18 mouse cellular contexts compared by ENCODE assay signal in genomic region chr9:106398667-106399311, GRCm38 (mm10). TPM values are rescaled to one million over a fixed set of nuclear protein-coding genes. Genes with fewer than 3 reads are reported as not detected.
DNase-seq lines count a peak whose midpoint lies in the region; ATAC-seq and TF ChIP-seq lines count a peak whose summit lies in the region.
"Had no signal": no experiment of that assay in that cellular context is flagged by ENCODE, and none has a peak within 500 bp of the region (broad histone marks: within the 10 kb centered on the region; RNA-seq: fewer than 3 reads in every experiment).

No protein-coding gene starts in this region.

- peaks cover 0 to 6% of the 10 kb centered on the region in 2 experiments; a peak in 2 of 4 replicates for H3K36me3 ChIP-seq in MEL (ENCODE audit: control insufficient read depth in 1 of 2, insufficient read depth in 2 of 2, low read length in 2 of 2)
- no peaks in the 10 kb centered on the region for H3K36me3 ChIP-seq in intestine, postnatal 0 days (ENCODE audit: control insufficient read depth, insufficient read depth)
- H3K36me3 ChIP-seq in liver, postnatal 0 days (replicated peaks; ENCODE audit: insufficient read depth, low read length), result no peaks in the 10 kb centered on the region
- no peaks in the 10 kb centered on the region for H3K36me3 ChIP-seq in hindbrain, embryonic 13.5 days
- H3K36me3 ChIP-seq: kidney, embryonic 15.5 days; limb, embryonic 13.5 days; midbrain, embryonic 12.5 days had no signal

- no peak overlapping the region for H3K9ac ChIP-seq in MEL (ENCODE audit: control insufficient read depth, low read depth, low read length, poor library complexity, severe bottlenecking)
- no peak overlapping the region for H3K9ac ChIP-seq in intestine, postnatal 0 days (ENCODE audit: low read depth, low read length)
- no peak overlapping the region for H3K9ac ChIP-seq in liver, postnatal 0 days (replicated peaks)
- no peak overlapping the region for H3K9ac ChIP-seq in hindbrain, embryonic 13.5 days
- H3K9ac ChIP-seq: forebrain, postnatal 0 days; kidney, embryonic 15.5 days; limb, embryonic 13.5 days; midbrain, embryonic 12.5 days had no signal

- no peak overlapping the region for H3K4me2 ChIP-seq in intestine, postnatal 0 days (replicated peaks; ENCODE audit: low read depth)
- peak overlapping the region; percentile 31 for H3K4me2 ChIP-seq in liver, postnatal 0 days (ENCODE audit: low read depth, low read length)
- no peak overlapping the region for H3K4me2 ChIP-seq in hindbrain, embryonic 13.5 days
- H3K4me2 ChIP-seq: kidney, embryonic 15.5 days; limb, embryonic 13.5 days; midbrain, embryonic 12.5 days had no signal

- no peak overlapping the region for H3K4me3 ChIP-seq in MEL (ENCODE audit: control insufficient read depth in 1 of 2, insufficient read depth in 1 of 2, low read depth in 2 of 2, low read length in 2 of 2)
- H3K4me3 ChIP-seq in intestine, postnatal 0 days (ENCODE audit: low read depth, low read length), result no peak overlapping the region
- H3K4me3 ChIP-seq in liver, postnatal 0 days (ENCODE audit: low read depth, low read length), result no peak overlapping the region
- no peak overlapping the region for H3K4me3 ChIP-seq in hindbrain, embryonic 13.5 days
- H3K4me3 ChIP-seq: heart, adult 2 months; kidney, embryonic 15.5 days; limb, embryonic 13.5 days; midbrain, embryonic 12.5 days had no signal

- TF ChIP-seq POLR2A in MEL (IDR thresholded peaks at IDR 0.05; ENCODE audit: control insufficient read depth in 1 of 2, insufficient read depth in 1 of 2, low read depth in 1 of 2, low read length in 2 of 2, poor library complexity in 1 of 2), result no peak

- no peaks in the 10 kb centered on the region for H3K79me2 ChIP-seq in MEL (ENCODE audit: control insufficient read depth, insufficient read depth, low read length, poor library complexity)

- ATAC-seq in intestine, postnatal 0 days, result 0 out of 2 replicates have a peak, but pooled peaks have one; percentile 23
- peak; percentile 87 for ATAC-seq in liver, postnatal 0 days
- no peak for ATAC-seq in CD4-positive, CD25-positive, alpha-beta regulatory T cell, adult 4 months
- no peak for ATAC-seq in hindbrain, embryonic 13.5 days (ENCODE audit: low FRiP score)
- ATAC-seq: forebrain, postnatal 0 days; hindbrain, embryonic 16.5 days; Patski had no signal

- no peak overlapping the region for H3K27ac ChIP-seq in MEL (ENCODE audit: control insufficient read depth, low read depth, low read length)
- H3K27ac ChIP-seq in intestine, postnatal 0 days (ENCODE audit: low read depth, low read length), result no peak overlapping the region
- H3K27ac ChIP-seq in liver, postnatal 0 days (ENCODE audit: low read depth), result peak overlapping the region; percentile 84
- no peak overlapping the region for H3K27ac ChIP-seq in hindbrain, embryonic 13.5 days
- H3K27ac ChIP-seq: kidney, embryonic 15.5 days; limb, embryonic 13.5 days; midbrain, embryonic 12.5 days had no signal

- no peak for TF ChIP-seq RAD21 in MEL (IDR thresholded peaks at IDR 0.05; ENCODE audit: low read depth, low read length)

- H3K9me3 ChIP-seq in MEL (replicated peaks; ENCODE audit: insufficient read depth, low read length), result no peaks in the 10 kb centered on the region
- H3K9me3 ChIP-seq in intestine, postnatal 0 days (ENCODE audit: control insufficient read depth), result no peaks in the 10 kb centered on the region
- H3K9me3 ChIP-seq in liver, postnatal 0 days (ENCODE audit: low read length), result no peaks in the 10 kb centered on the region
- no peaks in the 10 kb centered on the region for H3K9me3 ChIP-seq in hindbrain, embryonic 13.5 days
- H3K9me3 ChIP-seq: kidney, embryonic 15.5 days; limb, embryonic 13.5 days; midbrain, embryonic 12.5 days had no signal

- TF ChIP-seq EP300 in MEL (IDR thresholded peaks at IDR 0.05; ENCODE audit: low read depth in 1 of 2, low read length in 2 of 2), result peak; percentile 49 to 57; a peak in 3 of 4 replicates
- peak; percentile 91 for TF ChIP-seq EP300 in liver, postnatal 0 days (IDR thresholded peaks at IDR 0.05; ENCODE audit: low read depth)

- no peaks in the 10 kb centered on the region; a peak in 1 of 4 replicates for H3K27me3 ChIP-seq in MEL (ENCODE audit: control insufficient read depth in 1 of 2, insufficient read depth in 2 of 2, low read length in 2 of 2)
- no peaks in the 10 kb centered on the region for H3K27me3 ChIP-seq in intestine, postnatal 0 days (replicated peaks; ENCODE audit: control insufficient read depth, insufficient read depth, low read length)
- H3K27me3 ChIP-seq in liver, postnatal 0 days (ENCODE audit: insufficient read depth, low read length), result no peaks in the 10 kb centered on the region
- H3K27me3 ChIP-seq in hindbrain, embryonic 13.5 days, result no peaks in the 10 kb centered on the region
- H3K27me3 ChIP-seq: kidney, embryonic 15.5 days; limb, embryonic 13.5 days; midbrain, embryonic 12.5 days; Patski had no signal

- DNase-seq in MEL (ENCODE audit: low read depth, low spot score), result peak; percentile 87
- DNase-seq in c-Kit-positive CD71-positive TER-119-negative erythroid progenitor cells, embryonic 14.5 days (ENCODE audit: low read depth), result peak; percentile 79
- DNase-seq in liver, postnatal 0 days, result peak; percentile 45
- no peak for DNase-seq in right cerebral cortex, postnatal 4 days
- DNase-seq: cerebellum, adult 2 months; forebrain, postnatal 0 days; gastrocnemius, postnatal 10 days; heart, adult 2 months; heart, postnatal 10 days; lung, postnatal 14 days had no signal

- 59% methylated on average over 9 of the region's 9 CpGs for WGBS in intestine, postnatal 0 days
- 55% methylated on average over 9 of the region's 9 CpGs for WGBS in liver, postnatal 0 days (ENCODE audit: insufficient replicate concordance)
- 83% methylated on average over 9 of the region's 9 CpGs for WGBS in hindbrain, embryonic 13.5 days

- no peak for TF ChIP-seq CTCF in MEL (IDR thresholded peaks at IDR 0.05 in 2 of 3, conservative IDR thresholded peaks at IDR 0.05 in 1 of 3; ENCODE audit: control insufficient read depth in 1 of 3, insufficient read depth in 1 of 3, low read depth in 2 of 3, low read length in 3 of 3, poor library complexity in 1 of 3, severe bottlenecking in 1 of 3)
- no peak for TF ChIP-seq CTCF in intestine, postnatal 0 days (IDR thresholded peaks at IDR 0.05; ENCODE audit: low read depth)
- TF ChIP-seq CTCF in liver, postnatal 0 days (IDR thresholded peaks at IDR 0.05; ENCODE audit: low read depth), result no peak

- H3K4me1 ChIP-seq in MEL (ENCODE audit: control insufficient read depth in 1 of 2, insufficient read depth in 2 of 2, low read length in 2 of 2), result peaks cover 3 to 15% of the 10 kb centered on the region in 2 experiments; a peak in 3 of 4 replicates
- no peaks in the 10 kb centered on the region for H3K4me1 ChIP-seq in intestine, postnatal 0 days (replicated peaks; ENCODE audit: control insufficient read depth, insufficient read depth, low read length)
- peaks cover 55% of the 10 kb centered on the region for H3K4me1 ChIP-seq in liver, postnatal 0 days (ENCODE audit: insufficient read depth)
- H3K4me1 ChIP-seq in hindbrain, embryonic 13.5 days (replicated peaks), result peaks cover 16% of the 10 kb centered on the region

RNA-seq across cellular contexts. Expression of gene Dusp7, which starts 30.4 kb away (rescaled TPM):
- 5.4 and 5.5 TPM in 2 replicates for total RNA-seq in MEL (2012; rRNA removed)
- 10 to 100 TPM in 1 of 2 experiments, not detected in 1; 12.2 TPM for polyA plus RNA-seq in MEL (2012; ENCODE audit: insufficient read depth in 1 of 2, insufficient read length in 2 of 2, low read depth in 1 of 2, low replicate concordance in 2 of 2, missing spikeins in 1 of 2)
- 4.6 TPM in 2 replicates for polyA plus RNA-seq in intestine, postnatal 0 days (2015; fragmentation: Nextera tagmentation; extraction: Ambion mirVana)
- polyA plus RNA-seq in liver, postnatal 0 days (2015; fragmentation: Nextera tagmentation; extraction: Ambion mirVana), result 3.4 TPM in 2 replicates
- 10 to 100 TPM; 16.2 to 21.1 TPM for polyA plus RNA-seq in CD4-positive, CD25-positive, alpha-beta regulatory T cell, adult 4 months (2017; shearing (Covaris generic))
- 9.9 and 10.3 TPM in 2 replicates for polyA plus RNA-seq in hindbrain, embryonic 13.5 days (2015; fragmentation: Nextera tagmentation; extraction: Ambion mirVana)

RNA-seq across cellular contexts. Expression of gene Rpl29, which starts 30.5 kb away (rescaled TPM):
- total RNA-seq in MEL (2012; rRNA removed), result 49.4 and 60.8 TPM in 2 replicates
- polyA plus RNA-seq in MEL (2012; ENCODE audit: insufficient read depth in 1 of 2, insufficient read length in 2 of 2, low read depth in 1 of 2, low replicate concordance in 2 of 2, missing spikeins in 1 of 2), result 100 to 1,000 TPM in 1 of 2 experiments, not detected in 1; 761 TPM
- polyA plus RNA-seq in intestine, postnatal 0 days (2015; fragmentation: Nextera tagmentation; extraction: Ambion mirVana), result 539 and 575 TPM in 2 replicates
- polyA plus RNA-seq in liver, postnatal 0 days (2015; fragmentation: Nextera tagmentation; extraction: Ambion mirVana), result 483 and 486 TPM in 2 replicates
- polyA plus RNA-seq in CD4-positive, CD25-positive, alpha-beta regulatory T cell, adult 4 months (2017; shearing (Covaris generic)), result 1,000 to 10,000 TPM; 1,164 to 1,338 TPM
- 704 TPM in 2 replicates for polyA plus RNA-seq in hindbrain, embryonic 13.5 days (2015; fragmentation: Nextera tagmentation; extraction: Ambion mirVana)

RNA-seq across cellular contexts. Expression of gene Acy1, which starts 39.3 kb away (rescaled TPM):
- 38.7 and 40.9 TPM in 2 replicates for total RNA-seq in MEL (2012; rRNA removed)
- 10 to 100 TPM in 1 of 2 experiments, not detected in 1; 61.5 TPM for polyA plus RNA-seq in MEL (2012; ENCODE audit: insufficient read depth in 1 of 2, insufficient read length in 2 of 2, low read depth in 1 of 2, low replicate concordance in 2 of 2, missing spikeins in 1 of 2)
- polyA plus RNA-seq in intestine, postnatal 0 days (2015; fragmentation: Nextera tagmentation; extraction: Ambion mirVana), result 42.2 and 43.2 TPM in 2 replicates
- 30.4 and 38.7 TPM in 2 replicates for polyA plus RNA-seq in liver, postnatal 0 days (2015; fragmentation: Nextera tagmentation; extraction: Ambion mirVana)
- polyA plus RNA-seq in CD4-positive, CD25-positive, alpha-beta regulatory T cell, adult 4 months (2017; shearing (Covaris generic)), result 10 to 100 TPM; 11.6 to 12.2 TPM
- polyA plus RNA-seq in hindbrain, embryonic 13.5 days (2015; fragmentation: Nextera tagmentation; extraction: Ambion mirVana), result 25.1 and 28.6 TPM in 2 replicates

RNA-seq across cellular contexts. Expression of gene Abhd14b, which starts 48.5 kb away (rescaled TPM):
- 2.7 and 3.4 TPM in 2 replicates for total RNA-seq in MEL (2012; rRNA removed)
- 1 to 10 TPM in 1 of 2 experiments, not detected in 1; 6.5 TPM for polyA plus RNA-seq in MEL (2012; ENCODE audit: insufficient read depth in 1 of 2, insufficient read length in 2 of 2, low read depth in 1 of 2, low replicate concordance in 2 of 2, missing spikeins in 1 of 2)
- 35.9 and 38.1 TPM in 2 replicates for polyA plus RNA-seq in intestine, postnatal 0 days (2015; fragmentation: Nextera tagmentation; extraction: Ambion mirVana)
- 41.4 and 47.9 TPM in 2 replicates for polyA plus RNA-seq in liver, postnatal 0 days (2015; fragmentation: Nextera tagmentation; extraction: Ambion mirVana)
- 10 to 100 TPM; 19.4 to 21.2 TPM for polyA plus RNA-seq in CD4-positive, CD25-positive, alpha-beta regulatory T cell, adult 4 months (2017; shearing (Covaris generic))
- polyA plus RNA-seq in hindbrain, embryonic 13.5 days (2015; fragmentation: Nextera tagmentation; extraction: Ambion mirVana), result 6.9 and 7.3 TPM in 2 replicates

RNA-seq across cellular contexts. Expression of gene Abhd14a, which starts 48.7 kb away (rescaled TPM):
- 22.8 and 25.1 TPM in 2 replicates for total RNA-seq in MEL (2012; rRNA removed)
- polyA plus RNA-seq in MEL (2012; ENCODE audit: insufficient read depth in 1 of 2, insufficient read length in 2 of 2, low read depth in 1 of 2, low replicate concordance in 2 of 2, missing spikeins in 1 of 2), result 10 to 100 TPM in 1 of 2 experiments, not detected in 1; 48.7 TPM
- polyA plus RNA-seq in intestine, postnatal 0 days (2015; fragmentation: Nextera tagmentation; extraction: Ambion mirVana), result 20.8 and 21.0 TPM in 2 replicates
- 15.8 and 16.2 TPM in 2 replicates for polyA plus RNA-seq in liver, postnatal 0 days (2015; fragmentation: Nextera tagmentation; extraction: Ambion mirVana)
- polyA plus RNA-seq in CD4-positive, CD25-positive, alpha-beta regulatory T cell, adult 4 months (2017; shearing (Covaris generic)), result 10 to 100 TPM; 10.5 to 24.2 TPM
- 51.7 and 52.7 TPM in 2 replicates for polyA plus RNA-seq in hindbrain, embryonic 13.5 days (2015; fragmentation: Nextera tagmentation; extraction: Ambion mirVana)

Comparison
In these comparisons a context has a peak if more than half of its experiments do, and no peak if none do; other contexts are left out.
1. ATAC-seq: peak in intestine, postnatal 0 days (single experiment) and liver, postnatal 0 days (single experiment); none in CD4-positive, CD25-positive, alpha-beta regulatory T cell, adult 4 months (single experiment) and hindbrain, embryonic 13.5 days (single experiment).